Mouse (Mus musculus): ENCODE data around the gene Mxra8.

Gene Mxra8

DNA sequence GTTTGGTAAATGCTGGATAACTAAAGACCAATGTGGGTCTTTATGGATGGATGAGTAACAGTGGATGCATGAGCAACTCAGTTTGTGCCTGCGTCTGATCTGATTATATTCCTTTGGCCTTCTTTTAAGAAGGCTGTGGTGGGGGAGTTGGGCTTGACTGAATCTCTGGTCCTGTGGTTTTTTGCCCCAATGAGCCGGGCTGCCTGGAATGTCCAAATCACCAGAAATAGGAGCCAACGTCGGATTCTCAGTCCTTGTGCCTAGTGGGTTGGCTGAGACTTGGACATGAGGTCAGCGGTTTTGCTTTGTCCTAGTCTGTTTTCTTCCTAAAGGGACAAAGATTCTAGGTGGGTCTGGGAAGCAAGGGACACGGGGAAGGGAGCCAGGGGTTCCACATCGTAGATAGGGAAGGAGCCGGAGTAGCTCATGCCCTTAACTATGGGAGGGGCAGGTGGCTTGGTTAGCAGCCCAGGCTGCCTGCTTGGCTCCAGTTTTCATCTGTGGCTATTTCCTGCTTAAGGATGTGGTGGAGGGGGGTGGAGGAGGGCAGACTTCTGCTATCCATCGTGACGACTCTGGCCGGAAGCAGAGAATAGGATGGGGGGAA, 2.0 kb upstream of the Mxra8 start:
- no peak for DNase-seq (ENCODE audit: low read depth, low spot score)

DNA sequence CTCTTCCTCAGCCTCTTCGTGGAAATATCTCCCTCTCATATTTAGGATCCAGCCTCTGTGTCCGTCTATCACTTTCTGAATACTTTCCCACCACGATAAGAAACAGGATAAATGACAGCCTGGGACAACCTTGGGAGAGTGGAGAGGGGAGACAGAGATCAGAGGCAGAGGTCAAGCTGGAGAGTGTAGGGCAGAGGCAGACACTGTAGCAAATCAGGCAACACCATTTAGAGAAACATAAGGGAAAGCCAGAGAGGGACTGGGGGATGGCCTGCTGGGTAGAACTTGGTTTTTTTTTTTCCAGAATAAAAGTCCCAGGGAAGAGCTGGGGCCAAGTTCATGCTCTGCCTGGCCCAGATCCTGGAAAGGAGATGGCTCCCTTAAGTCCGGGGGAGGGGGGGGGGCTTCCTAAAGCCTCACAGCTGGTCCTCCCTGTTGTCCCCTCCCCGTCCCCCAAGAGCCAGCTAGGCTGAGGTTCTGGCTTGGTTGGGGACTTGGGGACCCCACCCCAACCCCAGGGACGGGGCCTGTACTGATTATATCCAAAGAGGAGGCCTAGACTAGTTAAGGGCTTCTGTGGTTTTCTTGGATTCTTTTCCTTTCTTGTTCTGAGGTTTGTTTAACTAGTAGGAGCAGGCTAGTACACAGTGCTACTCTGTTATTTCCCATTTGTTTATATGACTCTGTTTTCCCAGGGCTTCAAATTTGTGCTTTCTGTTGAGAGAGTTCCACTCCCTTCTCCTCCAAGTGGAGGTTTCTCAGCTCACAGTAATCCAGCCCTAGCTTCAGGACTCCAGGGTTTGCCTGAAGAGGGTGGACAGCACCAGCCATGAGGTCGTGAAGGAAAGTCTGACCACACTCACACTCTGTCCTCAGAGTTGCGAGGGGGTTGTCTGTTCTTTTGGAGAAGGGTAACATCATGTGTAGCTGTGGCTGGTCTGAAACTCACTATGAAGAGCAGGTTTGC, 1.0 kb upstream of the Mxra8 start:
- DNase-seq (ENCODE audit: low read depth, low spot score), result no peak

- no peak for DNase-seq (ENCODE audit: low read depth, low spot score)
Observed at GRCm38 (mm10) chr4:155840076-155841002, 859 bp downstream of the Mxra8 start.

DNA sequence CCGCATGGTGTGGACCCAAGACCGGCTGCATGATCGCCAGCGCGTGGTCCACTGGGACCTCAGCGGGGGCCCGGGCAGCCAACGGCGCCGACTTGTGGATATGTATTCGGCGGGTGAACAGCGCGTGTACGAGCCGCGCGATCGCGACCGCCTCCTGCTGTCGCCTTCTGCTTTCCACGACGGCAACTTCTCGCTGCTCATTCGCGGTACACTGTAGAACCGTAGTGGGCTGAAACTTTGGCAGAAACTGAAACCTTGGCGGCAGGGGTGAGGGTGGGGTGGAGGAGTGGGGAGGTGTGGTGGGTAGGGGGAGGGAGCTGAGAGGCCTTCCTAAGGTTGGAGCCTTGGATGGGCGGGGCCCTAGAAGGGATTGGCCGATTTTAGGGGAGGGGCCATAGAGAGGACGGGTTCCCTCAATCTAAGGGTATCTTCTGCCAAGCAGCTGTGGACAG, 1.5 kb downstream of the Mxra8 start:
- DNase-seq (ENCODE audit: low read depth, low spot score), result peak; percentile 17

- DNase-seq (ENCODE audit: low read depth, low spot score), result no peak
Observed at GRCm38 (mm10) chr4:155841651-155842270, 2.3 kb downstream of the Mxra8 start.

- no peak for DNase-seq (ENCODE audit: low read depth, low spot score)
Observed at GRCm38 (mm10) chr4:155843231-155843630, 3.8 kb downstream of the Mxra8 start.

DNA sequence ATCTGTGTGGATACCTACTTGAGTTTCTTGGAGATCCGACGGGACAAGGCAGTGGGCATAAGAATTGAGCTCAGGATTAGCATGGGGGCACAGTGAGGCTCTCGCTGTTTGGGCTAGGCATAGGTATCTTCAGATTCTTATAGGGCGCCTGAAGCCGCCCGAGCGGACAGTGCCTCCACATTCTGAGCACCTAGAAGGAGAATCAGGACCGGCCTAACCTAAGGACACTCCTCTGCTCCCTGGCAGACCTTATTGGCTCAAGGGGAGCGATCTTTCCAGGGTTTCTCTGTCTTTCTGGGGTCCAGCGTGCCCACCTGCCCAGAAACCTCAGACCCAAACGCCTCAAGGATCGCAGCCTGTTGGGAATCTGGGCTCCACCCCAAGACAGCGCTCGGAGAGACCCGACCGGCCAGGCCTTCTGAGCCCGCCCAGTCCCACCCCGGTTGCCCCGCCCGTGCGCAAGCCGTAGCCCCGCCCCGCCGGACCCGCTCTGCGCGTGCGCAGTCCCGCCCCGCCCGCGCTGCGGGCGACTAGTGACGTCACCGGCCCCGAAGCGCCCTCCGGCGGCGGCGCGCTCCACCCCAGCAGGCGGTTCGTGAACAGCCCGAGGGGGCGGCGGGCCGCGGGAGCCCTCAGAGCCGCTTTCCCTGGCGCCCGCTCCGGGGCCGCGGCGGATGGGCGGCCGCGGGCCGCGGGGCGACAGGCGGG, 7.5 kb downstream of the Mxra8 start, which contains the start of gene Dvl1:
TSS of gene Dvl1 (plus strand) at position 532 of the 708 bp plus-strand sequence.
- peak; percentile 90 for DNase-seq (ENCODE audit: low read depth, low spot score)

- DNase-seq (ENCODE audit: low read depth, low spot score), result no peak
Observed at GRCm38 (mm10) chr4:155847591-155848352, 8.3 kb downstream of the Mxra8 start.

GRCm38 (mm10) chr4:155848434-155849095, 9.1 kb downstream of the Mxra8 start:
- no peak for DNase-seq (ENCODE audit: low read depth, low spot score)

DNA sequence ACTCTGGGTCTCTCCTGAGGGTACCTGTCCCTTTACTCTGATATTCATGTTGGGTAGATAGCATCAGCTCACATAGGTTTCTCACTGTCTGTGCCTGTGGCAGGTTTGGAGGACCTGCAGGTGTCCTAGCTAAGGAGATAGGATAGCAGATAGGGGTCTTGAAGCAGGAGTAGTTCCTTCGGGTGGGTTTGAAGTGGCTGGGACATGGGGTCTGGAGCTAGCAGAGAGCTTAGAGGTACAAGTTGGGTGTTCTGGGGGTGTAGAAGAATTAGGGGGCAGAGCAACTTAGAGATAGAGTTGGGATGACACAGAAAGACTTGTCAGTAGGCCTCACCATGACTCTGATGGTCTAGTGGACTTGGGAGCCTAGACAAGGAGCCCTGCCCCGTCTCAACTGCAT, 9.9 kb downstream of the Mxra8 start:
- no peak for DNase-seq (ENCODE audit: low read depth, low spot score)

GRCm38 (mm10) chr4:155849792-155850451, 10.4 kb downstream of the Mxra8 start:
- DNase-seq (ENCODE audit: low read depth, low spot score), result no peak

DNA sequence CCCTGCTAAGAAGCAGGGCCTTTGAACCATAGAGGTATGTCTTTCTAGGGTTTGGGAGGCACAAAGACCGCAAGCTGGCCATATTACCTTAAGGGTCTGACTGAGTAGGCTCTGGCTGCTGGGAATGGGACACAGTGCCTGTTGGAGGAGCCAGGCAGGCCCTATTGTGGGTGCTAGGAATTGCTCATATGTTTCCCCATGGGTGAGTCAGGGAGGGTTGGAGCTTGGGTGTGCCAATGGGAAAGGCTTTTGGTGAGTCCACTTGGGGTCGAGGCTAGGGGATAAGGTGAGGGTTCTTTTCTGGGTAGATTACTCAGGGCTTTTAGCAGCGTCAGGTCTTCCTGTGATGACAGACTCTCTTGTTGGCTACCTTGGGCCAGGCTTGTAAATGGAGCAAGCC, 11.9 kb downstream of the Mxra8 start:
- no peak for DNase-seq (ENCODE audit: low read depth, low spot score)

- DNase-seq (ENCODE audit: low read depth, low spot score), result no peak
Observed at GRCm38 (mm10) chr4:155851951-155852411, 12.5 kb downstream of the Mxra8 start.

DNA sequence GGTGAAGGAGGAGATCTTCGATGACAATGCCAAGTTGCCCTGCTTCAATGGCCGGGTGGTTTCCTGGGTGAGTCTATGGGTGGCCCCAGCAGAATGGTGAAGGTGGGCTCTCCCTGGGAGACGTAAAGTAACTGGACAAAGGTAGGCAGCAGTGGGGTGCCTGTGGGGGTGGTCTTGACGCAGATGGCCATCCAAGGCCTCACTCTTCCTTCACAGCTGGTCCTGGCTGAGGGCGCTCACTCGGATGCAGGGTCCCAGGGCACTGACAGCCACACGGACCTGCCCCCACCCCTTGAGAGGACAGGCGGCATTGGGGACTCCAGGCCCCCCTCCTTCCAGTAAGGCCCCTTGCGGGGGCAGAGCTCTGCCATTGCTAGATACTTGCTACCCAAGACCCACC, 13.9 kb downstream of the Mxra8 start:
- no peak for DNase-seq (ENCODE audit: low read depth, low spot score)

DNA sequence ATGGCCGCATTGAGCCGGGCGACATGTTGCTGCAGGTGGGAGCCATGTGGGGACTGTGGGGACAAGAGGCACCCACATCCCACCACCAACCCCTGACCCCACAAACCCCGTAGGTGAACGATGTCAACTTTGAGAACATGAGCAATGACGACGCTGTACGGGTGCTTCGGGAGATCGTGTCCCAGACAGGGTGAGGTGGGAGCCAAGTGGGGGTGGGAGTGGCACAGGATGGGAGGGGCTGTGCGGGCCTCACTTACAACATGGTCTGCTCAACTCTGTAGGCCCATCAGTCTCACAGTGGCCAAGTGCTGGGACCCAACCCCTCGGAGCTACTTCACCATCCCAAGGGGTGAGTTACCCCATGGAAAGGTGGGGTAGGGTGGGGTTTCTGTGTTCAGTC, 15.5 kb downstream of the Mxra8 start:
- DNase-seq (ENCODE audit: low read depth, low spot score), result no peak

DNA sequence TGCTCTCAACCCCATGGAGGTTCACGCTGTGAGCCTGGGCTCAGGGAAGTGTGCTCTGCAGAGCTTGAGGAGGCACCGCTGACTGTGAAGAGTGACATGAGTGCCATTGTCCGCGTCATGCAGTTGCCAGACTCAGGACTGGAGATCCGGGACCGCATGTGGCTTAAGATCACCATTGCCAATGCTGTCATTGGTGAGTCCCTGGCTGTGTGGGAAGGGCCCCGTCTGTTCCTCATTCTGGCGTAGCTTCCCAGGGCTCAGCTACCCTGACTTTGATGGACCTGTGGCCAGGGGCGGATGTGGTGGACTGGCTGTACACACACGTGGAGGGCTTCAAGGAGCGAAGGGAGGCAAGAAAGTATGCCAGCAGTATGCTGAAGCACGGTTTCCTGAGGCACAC, 16.6 kb downstream of the Mxra8 start:
- no peak for DNase-seq (ENCODE audit: low read depth, low spot score)

DNA sequence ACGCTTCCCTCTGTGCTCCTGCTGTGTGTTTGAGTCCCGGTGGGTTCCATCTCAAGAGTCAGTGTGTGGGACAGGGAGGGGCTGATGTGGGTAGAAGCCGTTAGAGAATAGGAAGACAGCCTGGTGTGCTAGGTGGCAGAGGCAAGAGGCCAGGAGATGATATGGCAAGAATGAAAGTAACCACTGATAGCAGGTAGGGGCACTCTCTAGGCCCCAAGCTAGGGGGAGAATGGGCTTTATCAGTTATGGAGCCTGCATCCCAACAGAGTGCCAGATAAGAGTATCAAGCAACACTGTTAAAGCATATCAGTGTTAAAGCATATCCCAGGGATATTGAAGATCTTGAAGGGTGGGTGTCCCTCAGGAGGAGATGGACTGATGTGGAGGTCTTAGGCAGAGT, 17.4 kb downstream of the Mxra8 start:
- DNase-seq (ENCODE audit: low read depth, low spot score), result no peak

DNA sequence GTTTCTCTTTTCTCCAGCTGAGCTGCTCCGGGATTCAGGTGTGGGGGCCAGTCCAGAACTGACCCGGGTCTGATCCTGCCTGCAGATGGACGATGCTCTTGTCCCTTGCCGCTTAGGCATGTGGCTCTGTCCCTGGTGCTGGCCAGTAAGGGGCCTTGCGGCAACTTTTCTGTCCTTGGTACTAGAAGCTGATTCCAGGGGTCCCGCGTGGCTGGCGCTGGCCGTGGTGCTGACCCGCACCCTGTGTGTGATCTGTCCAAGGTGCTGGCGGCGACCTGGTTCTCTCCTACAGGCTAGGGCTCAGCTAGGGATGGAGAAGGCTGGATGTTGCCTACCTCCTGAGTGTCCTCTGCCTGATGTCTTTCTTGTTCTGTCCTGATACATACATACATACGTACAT, 19.8 kb downstream of the Mxra8 start:
- DNase-seq (ENCODE audit: low read depth, low spot score), result no peak

DNA sequence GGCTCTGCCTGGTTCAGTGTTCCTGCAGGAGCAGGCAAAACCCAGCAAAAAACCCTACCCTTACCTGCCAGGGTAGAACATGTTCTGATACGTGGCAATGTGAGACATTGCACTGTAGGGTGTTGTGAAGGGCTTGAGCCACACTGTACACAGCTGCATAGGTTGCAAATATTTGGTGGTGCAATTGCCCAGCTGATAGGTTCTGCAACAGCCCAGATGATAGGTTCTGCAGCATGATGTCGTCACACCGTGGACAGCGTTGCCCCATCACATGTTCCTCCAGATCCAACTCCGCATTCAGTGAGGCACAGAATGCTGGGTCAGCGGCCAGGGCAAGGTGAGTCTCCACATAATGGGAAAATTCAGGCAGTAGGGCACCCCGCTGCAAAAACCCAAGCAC, 22.3 kb downstream of the Mxra8 start:
- DNase-seq (ENCODE audit: low read depth, low spot score), result no peak

All from retina, postnatal 7 days (tissue).